Mouse (Mus musculus) lung, postnatal 4 days (tissue): ENCODE results near the gene Umps.

Experiments used
- DNase-seq, 2 experiments: peaks; one replicate each; pipeline ENCODE4 v3.0.0; 2021

Umps gene

DNA sequence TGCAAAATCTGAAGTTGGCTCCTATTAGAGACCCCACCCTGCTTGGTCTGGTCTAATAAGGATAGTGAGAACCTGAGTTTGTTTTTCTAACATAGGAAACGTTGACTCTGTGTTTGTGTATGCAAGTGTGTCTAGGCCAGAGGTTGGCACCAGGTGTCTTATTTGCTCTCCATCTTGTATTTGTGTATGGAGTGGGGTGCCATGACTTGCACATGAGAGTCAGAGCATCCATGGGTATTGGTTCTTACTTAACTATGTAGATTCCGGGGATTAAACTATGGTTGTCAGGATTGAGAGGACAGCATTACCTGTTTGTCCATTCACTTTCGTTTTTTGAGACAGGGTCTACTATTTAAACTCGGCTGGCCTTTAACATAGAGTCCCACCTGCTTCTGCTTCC, 13.8 kb downstream of the Umps start:
- no peak for DNase-seq

DNA sequence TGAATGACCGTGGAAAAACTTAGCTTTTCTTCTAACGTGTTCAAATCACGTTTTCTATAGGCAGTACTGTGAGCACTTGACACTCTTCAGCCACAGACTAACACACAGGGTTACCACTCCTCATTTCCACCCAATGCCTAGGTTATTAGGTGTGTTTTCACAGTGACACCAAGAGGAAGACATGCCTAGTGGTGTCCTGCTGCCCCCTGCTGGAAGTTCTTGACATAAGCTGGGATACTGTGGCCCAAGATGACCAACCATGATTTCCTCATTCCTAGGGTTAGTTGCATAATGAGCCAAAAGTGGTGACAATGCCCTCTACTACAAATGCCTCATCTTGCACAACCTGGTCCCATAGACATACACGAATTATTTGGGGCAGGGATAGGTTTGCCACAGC, 16.0 kb downstream of the Umps start:
- DNase-seq, result peak; percentile 80 to 89

DNA sequence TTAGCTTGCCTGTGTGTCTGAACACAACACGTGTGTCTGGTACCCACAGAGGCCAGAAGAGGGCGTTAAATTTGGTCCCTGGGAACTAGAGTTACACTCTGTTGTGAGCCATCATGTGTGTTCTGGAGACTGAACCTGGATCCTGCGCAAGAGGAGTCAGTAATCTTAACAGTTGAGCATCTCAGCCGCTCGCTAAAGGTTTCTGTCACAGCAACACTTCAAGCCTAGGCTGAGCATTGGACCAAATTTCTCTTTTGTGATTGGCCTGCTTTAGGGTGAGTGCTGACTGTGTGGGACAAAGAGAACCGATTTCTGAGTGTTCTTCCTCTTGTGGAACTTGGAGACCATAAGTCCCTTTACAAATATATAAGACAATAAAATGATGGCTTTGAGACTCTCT, 16.5 kb downstream of the Umps start:
- DNase-seq, result no peak

DNA sequence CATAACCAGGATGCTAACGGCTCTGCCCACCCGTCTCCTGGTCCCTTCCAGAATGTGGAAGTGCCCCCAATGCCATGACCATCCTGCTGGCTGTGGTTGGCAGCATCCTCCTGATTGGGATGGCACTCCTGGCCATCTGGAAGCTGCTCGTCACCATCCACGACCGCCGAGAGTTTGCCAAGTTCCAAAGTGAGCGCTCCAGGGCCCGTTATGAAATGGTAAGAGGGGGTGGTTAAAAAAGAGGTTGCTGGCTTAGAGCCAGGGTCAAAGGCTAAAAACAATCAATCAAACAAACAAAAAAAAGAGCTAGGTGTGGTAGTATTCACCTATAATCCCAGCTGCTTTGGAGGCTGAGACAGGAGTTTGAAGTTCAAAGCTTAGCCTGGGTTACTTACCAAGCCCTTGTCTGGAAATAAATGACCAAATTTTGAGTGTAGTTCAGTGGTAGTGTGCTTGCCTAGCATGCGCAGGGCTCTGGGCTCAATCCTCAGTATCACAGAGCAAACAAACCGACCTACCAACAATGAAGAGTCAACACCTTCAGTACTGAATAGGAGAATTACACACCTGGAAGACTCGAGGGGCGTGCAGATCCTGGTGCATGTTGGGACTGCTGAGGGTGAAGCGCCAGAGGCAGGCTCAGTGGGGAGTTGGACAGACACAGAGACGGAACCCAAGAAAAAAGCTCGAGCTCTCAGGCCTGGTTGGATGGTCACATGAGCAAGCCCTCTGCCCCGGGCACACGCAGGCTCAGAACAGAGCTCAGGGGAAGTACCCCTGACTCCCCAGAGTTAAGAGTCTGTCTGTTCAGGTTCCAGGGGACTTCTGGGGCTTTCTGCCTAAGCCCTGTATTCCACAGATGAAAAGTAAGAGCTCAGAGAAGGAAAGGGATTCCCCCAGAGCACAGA, 18.9 kb downstream of the Umps start:
- DNase-seq, result no peak

DNA sequence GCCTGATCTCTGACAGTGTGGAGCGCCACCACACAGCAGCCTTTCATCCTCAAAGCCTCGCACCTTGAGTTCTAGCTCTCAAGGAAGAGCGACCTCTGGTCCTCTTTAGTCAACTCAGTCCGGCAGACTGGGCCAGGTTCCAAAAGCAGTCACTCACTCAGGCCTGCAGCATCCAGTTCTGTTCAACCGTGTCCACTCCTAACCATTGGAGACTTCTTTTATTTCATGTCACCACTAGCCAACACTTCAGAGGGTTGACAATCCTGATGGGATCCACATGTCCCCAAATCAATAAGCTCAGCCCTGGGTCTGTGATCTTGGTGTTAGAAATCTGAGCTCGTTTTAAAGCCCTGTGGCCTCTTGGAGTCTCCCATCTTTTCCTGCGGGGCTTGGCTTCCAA, 20.8 kb downstream of the Umps start:
- DNase-seq, result no peak

DNA sequence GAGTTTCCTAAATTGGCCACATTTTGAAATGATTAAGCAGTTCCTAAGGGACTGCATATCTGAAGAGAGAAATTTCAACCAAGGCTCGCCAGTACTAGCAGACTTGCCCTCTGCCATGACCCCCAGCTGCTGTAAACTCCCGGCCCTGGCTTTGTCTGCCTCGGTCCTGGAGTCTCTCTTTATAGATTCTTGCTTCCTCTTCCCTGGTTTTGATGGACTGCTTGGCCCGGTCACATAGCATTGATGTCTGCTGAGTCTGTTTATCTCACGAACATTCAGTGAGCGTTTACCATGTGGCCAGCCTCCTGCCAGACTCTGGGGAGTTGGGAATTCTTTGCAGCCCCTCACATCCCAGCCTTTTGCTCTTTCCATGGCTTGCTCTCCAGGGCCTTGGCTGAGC, 22.1 kb downstream of the Umps start:
- DNase-seq, result peak in 1 of 2 experiments; percentile 72

DNA sequence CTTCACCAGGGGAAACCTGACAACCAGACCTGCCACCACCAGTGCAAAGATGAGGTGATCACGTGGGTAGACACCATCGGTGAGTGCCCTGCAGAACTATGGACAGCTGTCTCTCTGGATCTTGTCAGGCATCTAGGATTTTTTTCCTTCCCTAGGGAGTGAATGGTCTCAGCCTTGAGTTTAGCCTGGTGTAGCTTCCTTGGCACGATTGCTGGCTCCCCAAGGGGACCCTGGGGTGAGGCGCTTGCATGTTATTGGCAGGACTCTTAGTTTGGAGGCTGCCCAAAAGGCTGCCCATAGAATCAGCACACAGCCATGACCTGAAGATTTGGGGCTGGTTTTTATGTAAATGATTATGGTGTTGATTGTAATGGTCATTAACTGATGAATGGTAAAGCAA, 22.7 kb downstream of the Umps start:
- no peak for DNase-seq

DNA sequence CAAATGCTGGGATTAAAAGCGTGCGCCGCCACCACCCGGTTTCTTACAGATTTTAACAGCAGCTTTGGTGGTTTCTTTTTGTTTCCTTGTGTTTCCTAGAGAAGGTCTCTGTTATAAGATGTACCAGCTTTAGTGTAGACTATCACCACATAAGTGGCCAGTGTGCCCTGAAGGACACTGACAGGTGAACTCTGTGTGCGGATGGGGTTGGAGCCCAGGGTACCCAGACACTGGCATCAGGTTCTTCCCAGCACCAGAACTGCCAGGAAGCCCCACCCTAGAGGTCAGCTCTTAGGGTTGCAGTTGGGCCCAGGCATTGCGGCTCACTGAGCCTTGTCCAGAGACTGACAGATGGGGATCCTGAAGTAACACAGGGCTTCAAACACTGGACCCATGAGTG, 23.4 kb downstream of the Umps start:
- DNase-seq, result no peak

DNA sequence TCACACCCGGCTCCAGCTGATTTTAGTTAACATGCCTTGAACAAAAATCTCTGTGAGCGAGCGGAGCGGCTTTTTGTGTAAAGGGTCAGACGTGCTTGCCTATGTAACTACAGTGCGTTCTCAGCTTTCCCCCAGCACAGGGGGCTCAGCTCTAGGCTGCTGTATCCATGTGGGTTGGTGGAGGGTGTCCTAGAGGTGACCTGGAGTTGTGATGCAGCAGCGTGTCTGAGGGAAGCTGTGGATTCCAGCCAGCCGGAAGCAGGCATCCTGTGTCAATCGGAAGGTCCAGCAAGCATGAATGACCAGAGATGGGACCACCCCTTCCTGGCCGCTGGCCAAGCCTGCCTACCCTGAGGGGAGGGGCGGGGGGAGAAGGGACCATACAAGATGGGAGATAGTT, 24.5 kb downstream of the Umps start:
- peak; percentile 76 to 85 for DNase-seq

DNA sequence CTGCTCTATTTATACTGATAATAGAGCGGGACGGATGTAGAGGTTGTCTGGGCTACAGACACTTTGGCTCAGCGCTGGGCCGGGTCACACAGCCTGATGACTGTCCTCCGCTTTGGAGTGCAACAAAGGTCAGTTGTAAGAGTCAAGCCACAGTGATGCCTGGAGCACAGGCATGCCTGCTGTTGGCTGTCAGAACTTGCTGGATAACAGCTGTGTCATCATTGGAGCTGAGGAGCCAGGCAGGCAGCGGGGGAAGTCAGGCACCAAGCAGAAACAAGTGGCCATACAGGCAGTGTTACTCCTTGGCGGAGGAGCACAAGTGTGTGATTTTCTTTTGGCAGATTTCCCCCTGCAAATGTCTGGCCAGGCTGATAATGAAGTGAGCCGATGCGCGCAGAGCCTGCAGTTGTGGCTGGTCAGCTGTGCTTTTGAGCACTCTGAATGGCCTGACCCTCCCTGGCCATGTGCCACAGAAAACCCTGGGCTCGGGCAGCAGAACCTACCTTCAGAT, 25.5 kb downstream of the Umps start:
- peak; percentile 64 to 87 for DNase-seq

DNA sequence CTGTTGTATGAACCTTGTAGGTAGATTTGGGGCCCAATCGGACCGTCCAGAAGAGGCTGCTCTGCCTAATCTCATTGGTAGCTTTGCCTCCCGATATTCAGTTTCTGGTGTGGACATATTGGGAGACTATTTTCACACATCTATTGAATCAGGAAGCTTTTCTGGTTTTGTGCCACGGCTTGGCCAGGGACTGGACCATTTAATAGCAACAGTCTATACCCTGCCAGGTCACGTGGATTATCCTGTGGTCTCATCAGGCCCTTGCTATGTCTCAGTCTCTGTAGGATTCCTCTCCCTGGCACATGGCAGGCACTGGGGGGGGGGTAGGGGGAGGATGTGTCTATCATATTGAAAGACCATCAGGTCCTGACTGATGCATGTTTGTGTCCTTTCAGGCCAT, 26.7 kb downstream of the Umps start:
- DNase-seq, result no peak

DNA sequence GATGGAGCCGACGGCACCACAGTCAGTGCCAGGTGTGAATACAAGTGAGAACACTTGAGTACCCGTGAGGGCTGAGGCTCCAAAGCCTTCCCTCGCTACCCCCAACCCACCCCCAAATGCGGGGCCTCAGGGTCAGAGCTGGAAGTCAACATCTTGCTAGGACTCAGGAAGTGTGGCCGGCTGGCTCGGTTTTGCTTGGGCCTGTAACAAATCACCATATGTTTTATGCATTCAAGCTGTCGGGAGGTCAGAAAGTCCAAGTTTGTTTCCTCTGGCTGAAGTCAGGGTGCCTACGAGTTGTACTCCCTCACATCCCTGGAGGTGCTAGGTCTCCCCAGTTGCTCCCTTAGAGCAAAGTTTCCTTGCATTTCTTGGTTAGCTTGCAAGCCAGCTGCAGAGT, 27.2 kb downstream of the Umps start:
- DNase-seq, result peak in 1 of 2 experiments; percentile 47

DNA sequence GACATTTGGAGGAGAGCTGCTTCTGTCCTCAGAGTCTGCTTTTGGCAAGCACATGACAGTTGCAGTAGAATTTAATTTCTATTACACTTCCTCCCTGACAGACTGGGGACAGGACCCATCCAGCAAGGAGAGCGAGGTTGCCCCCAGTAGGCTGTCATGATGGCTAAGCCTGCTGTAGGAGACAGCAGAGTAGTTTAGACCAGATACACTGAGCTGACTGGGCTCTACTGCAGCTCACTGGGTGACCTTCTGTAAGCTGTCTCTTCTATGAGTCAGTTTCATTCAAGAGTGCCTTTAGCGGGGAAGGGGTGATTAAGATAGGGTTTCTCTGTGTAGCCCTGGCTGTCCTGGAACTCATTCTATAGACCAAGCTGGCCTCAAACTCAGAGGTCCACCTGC, 27.7 kb downstream of the Umps start:
- DNase-seq, result no peak

DNA sequence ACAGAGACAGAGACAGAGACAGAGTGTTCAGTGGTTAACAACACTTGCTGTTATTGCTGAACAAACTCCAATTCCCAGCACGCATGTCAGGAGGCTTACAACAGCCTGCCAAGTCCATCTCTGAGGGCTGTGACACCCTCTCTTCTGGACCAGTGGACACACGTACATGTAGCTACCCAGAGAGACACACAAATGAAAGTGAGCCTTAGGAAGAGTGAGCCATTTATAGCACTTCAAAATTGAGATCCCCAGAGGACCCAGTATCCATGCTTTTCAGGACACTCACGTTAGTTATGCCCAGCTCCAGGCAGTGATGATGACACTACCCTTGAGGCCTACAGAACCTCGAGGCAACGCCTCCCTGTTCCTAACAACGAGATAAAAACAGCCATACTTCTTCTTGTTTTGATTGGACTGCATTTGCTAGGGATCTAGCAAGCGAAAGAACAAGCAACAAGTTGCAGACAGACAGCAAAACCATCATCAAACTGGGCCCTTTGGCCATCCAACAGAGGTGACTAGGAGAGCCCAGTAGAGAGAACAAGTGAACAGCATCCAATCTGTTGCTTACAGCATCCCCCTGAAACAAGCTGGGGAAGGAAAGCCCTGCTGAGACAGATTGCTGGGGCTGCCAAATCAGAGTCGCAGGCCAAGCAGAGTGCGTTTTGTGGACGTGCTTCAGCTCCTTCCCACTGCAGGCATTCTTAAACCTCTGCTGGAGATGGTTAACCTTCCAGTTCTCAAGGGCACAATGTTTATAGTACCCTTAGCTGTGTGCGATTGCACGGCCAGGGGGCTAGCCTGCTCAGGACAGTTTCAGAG, 28.3 kb downstream of the Umps start:
- DNase-seq, result no peak

DNA sequence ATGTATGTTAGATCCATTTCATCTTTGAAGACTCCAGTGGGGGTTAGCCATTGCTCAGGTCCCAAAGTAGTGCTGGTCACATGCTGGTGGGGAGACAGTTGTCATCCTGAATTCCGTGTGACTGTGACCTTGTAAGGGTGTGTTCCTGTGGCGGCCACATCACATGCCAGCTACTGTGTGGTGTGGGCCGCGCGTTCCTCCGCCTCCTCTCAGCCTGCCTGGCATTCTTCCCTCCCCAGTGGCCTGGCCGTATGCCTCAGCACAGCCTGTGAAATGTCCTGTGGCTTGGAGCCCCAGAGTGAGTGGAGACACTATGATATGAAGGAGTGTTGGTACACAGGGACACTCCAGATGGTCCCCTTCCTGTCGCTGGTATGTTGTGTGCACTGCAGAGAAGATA, 29.3 kb downstream of the Umps start:
- peak; percentile 76 to 87 for DNase-seq

DNA sequence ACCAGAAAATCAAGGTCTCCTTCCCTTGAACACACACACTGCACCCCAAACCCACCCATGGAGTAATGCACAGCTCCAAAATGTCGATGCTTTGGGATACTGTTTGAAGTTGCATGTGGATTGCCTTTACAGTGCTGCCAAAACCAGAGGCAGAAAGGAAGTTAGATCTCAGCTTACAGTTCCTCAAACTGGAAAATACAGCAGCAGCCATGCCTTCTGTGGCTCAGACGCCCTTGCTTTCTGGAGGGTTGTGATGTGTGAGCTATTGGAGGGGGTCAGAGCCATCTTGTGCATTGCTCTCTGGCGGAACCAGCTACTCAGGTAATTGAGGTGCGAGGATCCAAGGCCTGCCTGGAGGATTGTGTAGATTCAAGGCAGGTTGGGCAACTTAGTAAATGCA, 30.0 kb downstream of the Umps start:
- DNase-seq, result no peak

DNA sequence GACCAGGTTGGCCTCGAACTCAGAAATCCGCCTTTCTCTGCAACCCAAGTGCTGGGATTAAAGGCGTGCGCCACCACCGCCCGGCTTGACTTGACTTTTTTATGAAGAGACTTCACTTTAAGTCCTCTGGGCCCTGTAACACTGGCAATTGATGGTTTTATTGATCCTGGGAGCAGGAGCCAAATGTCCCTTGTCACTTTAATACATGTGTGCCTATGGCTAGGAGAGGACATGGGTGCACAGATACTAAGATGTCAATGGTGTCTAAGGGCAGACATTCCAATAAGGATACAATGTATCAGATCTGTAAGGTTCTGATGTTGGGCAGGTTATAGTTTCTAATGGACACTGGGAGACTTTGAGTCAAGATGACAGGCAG, 31.4 kb downstream of the Umps start:
- no peak for DNase-seq

DNA sequence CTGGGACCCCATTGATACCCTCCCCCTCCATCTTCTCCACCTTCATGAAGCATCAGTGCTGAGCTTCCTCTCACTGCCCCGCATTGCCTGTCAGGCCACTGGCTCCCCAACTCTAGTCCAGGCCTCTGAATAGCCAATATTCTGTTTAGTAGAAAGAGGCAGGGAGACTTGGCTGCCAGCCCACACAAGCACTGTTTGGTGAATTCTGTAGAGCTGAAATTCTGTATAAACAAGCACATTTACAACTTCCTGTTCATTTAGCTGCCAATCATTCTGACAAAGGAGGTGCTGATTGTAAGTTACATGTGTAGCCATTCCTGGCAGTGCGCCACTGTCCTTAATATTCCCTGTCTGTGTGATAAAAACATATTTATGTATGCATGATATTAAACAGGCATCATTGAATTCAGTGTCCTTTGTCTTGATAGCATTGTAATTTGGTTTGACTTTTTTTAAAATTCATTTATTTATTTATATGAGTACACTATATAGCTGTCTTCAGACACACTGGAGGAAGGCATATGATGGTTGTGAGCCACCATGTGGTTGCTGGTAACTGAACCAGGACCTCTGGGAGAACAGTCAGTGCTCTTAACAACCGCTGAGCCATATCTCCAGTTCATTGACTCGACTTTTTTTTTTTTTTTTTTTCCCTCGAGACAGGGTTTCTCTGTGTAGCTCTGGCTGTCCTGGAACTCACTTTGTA, 32.0 kb downstream of the Umps start:
- DNase-seq, result peak; percentile 69 to 85

DNA sequence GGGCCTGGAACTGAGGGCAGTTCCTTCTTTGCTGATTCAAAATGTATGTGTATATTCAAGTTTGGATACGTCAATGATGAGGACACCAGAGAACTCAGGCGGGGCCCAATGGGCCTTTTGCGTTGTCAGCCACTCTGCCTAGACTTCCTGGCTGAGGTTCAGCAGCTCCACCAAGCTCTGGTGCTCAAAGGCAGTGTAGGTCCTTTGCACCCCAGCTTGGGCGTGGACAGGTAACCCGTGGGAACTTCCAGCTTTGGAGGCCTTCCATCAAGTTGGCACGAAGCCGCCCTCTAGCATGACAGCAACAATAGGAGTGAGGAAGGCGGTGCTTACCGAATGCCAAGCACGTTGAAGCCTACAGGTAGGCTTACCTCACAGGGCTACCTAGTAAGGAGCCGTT, 33.4 kb downstream of the Umps start:
- peak in 1 of 2 experiments; percentile 31 for DNase-seq

DNA sequence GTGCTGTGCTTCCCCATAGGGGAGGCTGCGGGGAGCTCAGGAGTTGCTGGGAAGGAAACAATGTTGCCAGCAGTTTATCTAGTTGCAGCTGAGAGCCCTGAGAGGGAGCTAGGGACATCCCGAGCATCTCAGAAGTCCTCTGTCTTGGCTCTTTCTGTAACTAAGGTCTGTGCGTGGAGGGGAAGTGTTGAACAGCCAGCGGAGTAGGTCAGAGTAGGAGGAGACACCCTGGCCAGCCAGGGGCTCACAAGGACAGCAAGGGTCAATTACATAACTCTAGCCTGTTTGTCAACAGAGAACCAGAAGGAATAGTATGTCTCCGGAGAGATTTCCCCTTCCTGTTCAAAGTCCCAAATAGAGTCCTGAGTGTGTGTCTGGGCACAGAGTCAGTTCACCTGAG, 34.7 kb downstream of the Umps start:
- DNase-seq, result peak in 1 of 2 experiments; percentile 33

DNA sequence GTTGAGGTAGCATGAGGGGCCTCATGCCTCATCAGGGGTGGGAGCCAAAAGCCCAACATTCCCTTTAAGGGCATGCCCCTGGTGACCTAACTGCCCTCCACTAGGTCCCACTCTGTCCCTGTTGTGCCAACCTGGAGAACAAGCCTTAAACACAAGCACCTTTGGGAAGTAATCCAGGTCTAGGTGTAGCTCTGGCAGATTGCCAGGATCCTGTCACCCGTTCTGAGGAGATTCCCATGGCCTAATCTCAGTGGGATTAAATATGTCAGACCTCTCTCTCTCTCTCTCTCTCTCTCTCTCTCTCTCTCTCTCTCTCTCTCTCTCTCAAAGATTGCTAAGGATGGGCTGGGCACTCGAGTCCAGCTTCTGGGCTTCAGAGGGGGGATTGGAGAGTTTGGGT, 35.2 kb downstream of the Umps start:
- no peak for DNase-seq

DNA sequence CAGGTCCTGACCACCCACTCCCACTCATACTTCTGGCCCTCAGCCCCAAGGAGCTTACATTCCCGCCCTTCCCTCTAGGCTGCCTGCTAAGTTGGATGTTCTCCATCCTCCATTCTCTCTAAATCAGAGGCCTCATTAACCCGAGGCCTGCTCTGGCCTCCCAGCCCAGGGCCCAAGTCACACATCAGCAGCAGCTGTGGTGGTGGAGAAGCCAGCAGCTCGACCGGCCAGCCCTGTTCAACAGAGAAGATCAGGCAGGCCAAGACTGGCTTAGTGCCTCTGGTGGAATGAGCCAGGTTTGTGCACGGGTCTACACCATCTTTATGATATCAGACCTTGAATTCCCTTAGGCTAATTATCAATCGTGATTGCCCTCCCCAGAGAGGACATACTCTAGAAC, 36.1 kb downstream of the Umps start:
- peak in 1 of 2 experiments; percentile 59 for DNase-seq

DNA sequence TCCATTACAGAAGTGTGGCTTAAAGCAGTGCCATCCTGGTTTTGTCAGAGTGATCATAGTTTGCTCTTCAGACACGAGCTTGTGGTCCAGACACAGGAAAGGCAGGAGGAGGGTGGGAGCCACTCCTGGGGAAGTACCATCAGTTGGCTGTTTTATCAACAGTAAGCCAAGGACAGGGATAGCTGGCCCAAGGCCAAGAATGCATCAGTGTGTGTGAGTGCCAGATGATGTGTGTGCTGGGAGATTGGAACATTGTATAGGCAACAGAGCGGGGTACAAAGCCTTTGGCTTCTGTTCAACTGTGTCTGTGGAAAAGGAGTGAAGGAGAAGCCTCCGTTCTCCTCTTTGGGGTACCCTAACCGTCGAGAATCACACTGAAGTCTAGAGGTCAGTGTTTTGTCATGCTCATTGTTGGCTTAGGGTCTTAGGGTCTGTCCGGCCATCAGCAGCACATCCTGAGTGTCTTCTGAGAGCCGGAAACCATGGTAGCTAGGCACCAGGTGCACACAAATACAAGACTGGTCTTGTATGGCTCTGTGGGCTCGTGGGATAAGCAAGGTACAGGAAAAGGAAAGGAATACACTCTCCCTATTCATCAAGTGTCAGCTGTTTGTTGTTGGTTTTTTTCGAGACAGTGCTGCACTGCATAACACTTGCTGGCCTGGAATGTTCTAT, 37.9 kb downstream of the Umps start:
- peak; percentile 58 to 73 for DNase-seq
